Comparison of ENCODE assay signal across 8 mouse cellular contexts in genomic region chr6:115717715-115718558, GRCm38 (mm10). TPM values are rescaled to one million over a fixed set of nuclear protein-coding genes. Genes with fewer than 3 reads are reported as not detected.
DNase-seq lines count a peak whose midpoint lies in the region; ATAC-seq and TF ChIP-seq lines count a peak whose summit lies in the region.

No protein-coding gene starts in this region.

- no peaks in the 10 kb centered on the region for H3K27me3 ChIP-seq in heart, postnatal 0 days (ENCODE audit: control insufficient read depth, insufficient read depth, low read length)
- no peaks in the 10 kb centered on the region for H3K27me3 ChIP-seq in splenic B cell, adult 2 months (ENCODE audit: control insufficient read depth, insufficient read depth, low read length, poor library complexity, severe bottlenecking)

- DNase-seq in urinary bladder, adult 18-20 months (ENCODE audit: low spot score in 2 of 2): peak; percentile 43 to 66
- no peak for DNase-seq in urinary bladder, postnatal 10 days (ENCODE audit: low spot score)
- DNase-seq in heart, postnatal 0 days (ENCODE audit: low spot score): peak; percentile 86
- peak; percentile 79 for DNase-seq in kidney, postnatal 14 days
- peak; percentile 86 for DNase-seq in splenic B cell, adult 2 months (ENCODE audit: low read depth, low spot score)

- no peaks in the 10 kb centered on the region for H3K36me3 ChIP-seq in heart, postnatal 0 days (replicated peaks; ENCODE audit: control insufficient read depth, insufficient read depth, low read length)
- no peaks in the 10 kb centered on the region for H3K36me3 ChIP-seq in splenic B cell, adult 2 months (ENCODE audit: control insufficient read depth, insufficient read depth, low read length, poor library complexity, severe bottlenecking)

- peak overlapping the region; percentile 85 for H3K27ac ChIP-seq in heart, postnatal 0 days (ENCODE audit: low read depth)

- peak; percentile 53 for TF ChIP-seq CTCF in heart, postnatal 0 days (IDR thresholded peaks at IDR 0.05; ENCODE audit: low read depth)

- H3K4me2 ChIP-seq in heart, postnatal 0 days (ENCODE audit: low read depth, low read length): peak overlapping the region; percentile 73

- peaks cover 16% of the 10 kb centered on the region for H3K4me1 ChIP-seq in heart, postnatal 0 days (ENCODE audit: control insufficient read depth, insufficient read depth)

- WGBS in heart, postnatal 0 days: 1% methylated on average over 15 of the region's 15 CpGs

- H3K9me3 ChIP-seq in heart, postnatal 0 days (replicated peaks; ENCODE audit: control insufficient read depth, low read length): no peaks in the 10 kb centered on the region

- peak overlapping the region; percentile 47; the same call in 1 of the 2 replicates for H3K9ac ChIP-seq in heart, postnatal 0 days (replicated peaks; ENCODE audit: low read depth, low read length)

- no peak for TF ChIP-seq EP300 in heart, postnatal 0 days (IDR thresholded peaks at IDR 0.05; ENCODE audit: low read depth)

- H3K4me3 ChIP-seq in heart, postnatal 0 days (ENCODE audit: low read depth, low read length): peak overlapping the region; percentile 38

- ATAC-seq in erythroid progenitor cell, adult 5-6 weeks (replicated peaks; ENCODE audit: low FRiP score, poor library complexity, severe bottlenecking): peak; percentile 68
- peak; percentile 90 for ATAC-seq in heart, postnatal 0 days (ENCODE audit: insufficient read depth, low read depth)
- ATAC-seq in megakaryocyte, adult 5-6 weeks (ENCODE audit: poor library complexity, severe bottlenecking): peak; percentile 86
- ATAC-seq in frontal cortex, adult (ENCODE audit: low TSS enrichment): no peak

RNA-seq across cellular contexts. Expression of gene Raf1, which starts 41.5 kb away (rescaled TPM):
- total RNA-seq in erythroid progenitor cell, adult 5-6 weeks (2015; ENCODE audit: low replicate concordance): 84.0 and 100 TPM in 2 replicates
- 21.3 and 46.2 TPM in 2 replicates for total RNA-seq in erythroid progenitor cell, adult 5-6 weeks (2017; ENCODE audit: low replicate concordance)
- 182 and 204 TPM in 2 replicates for total RNA-seq in heart, postnatal 0 days (2014; rRNA removed; ENCODE audit: low replicate concordance)
- polyA plus RNA-seq in heart, postnatal 0 days (2015; fragmentation: Nextera tagmentation; extraction: Ambion mirVana): 72.3 and 80.6 TPM in 2 replicates
- 140 and 149 TPM in 2 replicates for total RNA-seq in megakaryocyte, adult 5-6 weeks (2015)
- total RNA-seq in megakaryocyte, adult 5-6 weeks (2017): 84.8 and 108 TPM in 2 replicates

RNA-seq across cellular contexts. Expression of gene Tmem40, which starts 44.3 kb away (rescaled TPM):
- 3.8 and 6.1 TPM in 2 replicates for total RNA-seq in erythroid progenitor cell, adult 5-6 weeks (2015; ENCODE audit: low replicate concordance)
- 4.4 and 4.9 TPM in 2 replicates for total RNA-seq in erythroid progenitor cell, adult 5-6 weeks (2017; ENCODE audit: low replicate concordance)
- total RNA-seq in heart, postnatal 0 days (2014; rRNA removed; ENCODE audit: low replicate concordance): 0.23 and 2.3 TPM in 2 replicates
- polyA plus RNA-seq in heart, postnatal 0 days (2015; fragmentation: Nextera tagmentation; extraction: Ambion mirVana): 0.26 and 0.40 TPM in 2 replicates
- 7.7 and 12.4 TPM in 2 replicates for total RNA-seq in megakaryocyte, adult 5-6 weeks (2015)
- 7.7 and 15.2 TPM in 2 replicates for total RNA-seq in megakaryocyte, adult 5-6 weeks (2017)

RNA-seq across cellular contexts. Expression of gene Cand2, which starts 56.4 kb away (rescaled TPM):
- not detected in 2 replicates for total RNA-seq in erythroid progenitor cell, adult 5-6 weeks (2015; ENCODE audit: low replicate concordance)
- total RNA-seq in erythroid progenitor cell, adult 5-6 weeks (2017; ENCODE audit: low replicate concordance): under 0.01 TPM in 1 of 2 replicates, not detected in the other
- 50.9 and 56.5 TPM in 2 replicates for total RNA-seq in heart, postnatal 0 days (2014; rRNA removed; ENCODE audit: low replicate concordance)
- 29.2 and 30.0 TPM in 2 replicates for polyA plus RNA-seq in heart, postnatal 0 days (2015; fragmentation: Nextera tagmentation; extraction: Ambion mirVana)
- 0.34 and 0.38 TPM in 2 replicates for total RNA-seq in megakaryocyte, adult 5-6 weeks (2015)
- 0.07 and 0.24 TPM in 2 replicates for total RNA-seq in megakaryocyte, adult 5-6 weeks (2017)

Comparison
In these comparisons a context has a peak if more than half of its experiments do, and no peak if none do; other contexts are left out.
1. RNA of gene Cand2, which starts 56.4 kb away (total RNA-seq): 50.9 to 56.5 TPM in heart, postnatal 0 days; 0.07 to 0.38 TPM in megakaryocyte, adult 5-6 weeks and under 0.01 TPM in erythroid progenitor cell, adult 5-6 weeks; every median in the first group is over 10 times any median in the second.